Mouse (Mus musculus) adrenal gland, adult (tissue): Measurements from ENCODE around the gene Robo4.

Source experiments
- DNase-seq, 2 experiments: peaks; one replicate each; pipeline ENCODE4 v3.0.0; 2022 to 2023; ENCODE audit warnings: low spot score in 1 of 2; ENCODE audit not compliant: inconsistent age in 2 of 2

Gene Robo4

DNA sequence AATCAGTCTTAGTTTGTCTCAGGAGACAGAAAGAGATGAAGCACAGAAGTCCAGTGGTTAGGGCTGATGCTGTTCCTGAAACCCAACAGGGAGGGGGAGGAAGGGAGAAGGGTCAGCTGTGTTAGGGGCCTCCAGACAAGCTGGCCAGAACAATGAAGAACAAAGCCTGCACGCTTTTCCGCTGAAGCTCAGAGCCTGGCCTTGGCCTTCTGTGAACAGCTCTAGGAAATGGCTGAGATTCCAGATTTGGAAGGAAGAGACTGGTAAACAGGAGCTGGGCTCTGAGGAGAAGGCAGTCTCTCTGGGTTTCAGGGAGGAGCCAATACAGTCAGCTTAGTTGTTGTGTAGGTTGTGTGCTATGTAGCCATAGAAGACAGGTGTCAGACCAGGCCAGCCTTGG is 1.1 kb upstream of the Robo4 start:
- peak; percentile 61 to 80 for DNase-seq

DNA sequence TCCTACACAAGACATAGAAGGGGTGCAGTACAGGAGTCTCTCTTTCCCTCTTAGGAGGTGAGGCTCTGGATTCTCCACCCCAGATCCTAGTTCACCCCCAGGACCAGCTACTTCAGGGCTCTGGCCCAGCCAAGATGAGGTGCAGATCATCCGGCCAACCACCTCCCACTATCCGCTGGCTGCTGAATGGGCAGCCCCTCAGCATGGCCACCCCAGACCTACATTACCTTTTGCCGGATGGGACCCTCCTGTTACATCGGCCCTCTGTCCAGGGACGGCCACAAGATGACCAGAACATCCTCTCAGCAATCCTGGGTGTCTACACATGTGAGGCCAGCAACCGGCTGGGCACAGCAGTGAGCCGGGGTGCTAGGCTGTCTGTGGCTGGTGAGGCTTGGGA is 804 bp downstream of the Robo4 start:
- DNase-seq: no peak

DNA sequence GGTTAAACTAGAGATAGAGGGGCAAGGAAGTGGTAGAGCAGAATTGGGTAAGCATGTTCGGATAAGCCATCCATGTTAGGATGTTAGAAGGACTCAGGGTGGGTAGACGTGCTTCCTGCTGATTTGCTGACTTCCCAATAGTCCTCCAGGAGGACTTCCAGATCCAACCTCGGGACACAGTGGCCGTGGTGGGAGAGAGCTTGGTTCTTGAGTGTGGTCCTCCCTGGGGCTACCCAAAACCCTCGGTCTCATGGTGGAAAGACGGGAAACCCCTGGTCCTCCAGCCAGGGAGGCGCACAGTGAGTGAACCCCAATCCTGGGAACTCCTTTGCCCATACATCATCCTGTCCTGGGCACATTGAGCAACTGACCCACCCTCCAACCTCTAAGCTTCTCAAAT is 1.3 kb downstream of the Robo4 start:
- DNase-seq: no peak

DNA sequence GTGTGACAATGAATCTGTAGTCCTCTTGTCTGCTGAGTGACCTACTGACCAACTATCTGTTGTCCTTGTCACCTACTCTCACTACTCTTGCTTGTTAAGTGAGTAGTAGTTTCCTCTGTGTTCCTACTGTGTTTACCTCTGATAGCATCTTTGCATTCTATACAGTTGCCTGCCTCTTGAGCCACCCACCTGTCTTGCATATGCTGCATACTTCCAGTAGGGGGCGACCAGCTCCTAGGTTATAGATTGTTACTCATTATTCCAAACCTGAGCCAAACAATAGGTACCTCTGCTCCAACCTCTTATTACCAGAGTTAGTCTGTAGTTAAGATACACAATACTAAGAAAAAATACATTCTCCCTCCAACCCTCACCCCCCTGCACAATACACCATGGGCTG is 4.7 kb downstream of the Robo4 start:
- DNase-seq: peak in 1 of 2 experiments; percentile 68

DNA sequence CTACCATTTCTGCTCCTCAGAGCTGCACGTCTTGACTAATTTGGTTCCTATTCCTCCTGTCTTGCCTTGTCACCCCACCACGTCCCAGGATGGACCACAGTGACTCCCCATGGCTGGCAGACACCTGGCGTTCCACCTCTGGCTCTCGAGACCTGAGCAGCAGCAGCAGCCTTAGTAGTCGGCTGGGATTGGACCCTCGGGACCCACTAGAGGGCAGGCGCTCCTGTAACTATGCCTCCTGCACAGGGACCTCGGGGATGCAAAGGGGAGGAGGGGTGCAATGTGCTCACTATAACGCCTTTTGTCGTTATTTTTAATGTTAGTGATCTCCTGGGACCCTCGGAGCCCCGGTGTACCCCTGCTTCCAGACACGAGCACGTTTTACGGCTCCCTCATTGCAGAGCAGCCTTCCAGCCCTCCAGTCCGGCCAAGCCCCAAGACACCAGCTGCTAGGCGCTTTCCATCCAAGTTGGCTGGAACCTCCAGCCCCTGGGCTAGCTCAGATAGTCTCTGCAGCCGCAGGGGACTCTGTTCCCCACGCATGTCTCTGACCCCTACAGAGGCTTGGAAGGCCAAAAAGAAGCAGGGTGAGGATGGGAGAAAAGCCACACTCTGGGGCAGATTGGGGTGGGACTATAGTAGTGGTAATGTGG is 6.3 kb downstream of the Robo4 start:
- DNase-seq: no peak

DNA sequence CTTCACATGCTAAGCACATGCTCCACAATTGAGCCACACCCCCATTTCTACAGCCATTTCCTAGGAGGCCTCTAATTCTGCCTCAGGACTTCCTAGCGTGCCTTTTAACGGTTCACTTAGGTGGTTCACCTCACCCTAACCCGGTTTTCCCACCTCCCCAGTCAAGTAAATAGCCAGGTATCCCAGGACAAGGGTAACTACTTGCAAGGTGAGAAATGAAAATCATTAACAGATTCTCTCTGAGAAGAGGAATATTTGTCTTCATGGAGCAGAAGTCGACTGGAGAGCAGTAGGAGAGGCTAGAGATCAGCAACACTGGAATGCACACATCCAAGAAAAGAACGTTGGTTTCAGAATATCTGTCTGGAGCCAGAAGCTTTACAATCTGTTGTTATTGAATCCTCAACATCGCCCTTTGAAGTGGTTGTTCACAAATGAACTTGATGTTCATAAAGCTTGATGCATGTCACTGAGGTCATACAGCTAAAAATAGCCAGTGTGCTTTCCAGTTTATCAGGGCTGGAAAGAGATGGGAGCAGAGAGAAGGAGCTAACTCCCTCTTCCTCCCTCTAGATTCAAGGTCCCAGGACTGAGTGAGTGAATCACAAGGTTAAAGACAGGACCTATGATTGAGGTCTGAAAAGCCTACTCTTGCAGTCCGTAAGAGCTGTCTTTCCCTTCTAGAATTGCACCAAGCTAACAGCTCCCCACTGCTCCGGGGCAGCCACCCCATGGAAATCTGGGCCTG is 8.2 kb downstream of the Robo4 start:
- peak; percentile 47 to 79 for DNase-seq

DNA sequence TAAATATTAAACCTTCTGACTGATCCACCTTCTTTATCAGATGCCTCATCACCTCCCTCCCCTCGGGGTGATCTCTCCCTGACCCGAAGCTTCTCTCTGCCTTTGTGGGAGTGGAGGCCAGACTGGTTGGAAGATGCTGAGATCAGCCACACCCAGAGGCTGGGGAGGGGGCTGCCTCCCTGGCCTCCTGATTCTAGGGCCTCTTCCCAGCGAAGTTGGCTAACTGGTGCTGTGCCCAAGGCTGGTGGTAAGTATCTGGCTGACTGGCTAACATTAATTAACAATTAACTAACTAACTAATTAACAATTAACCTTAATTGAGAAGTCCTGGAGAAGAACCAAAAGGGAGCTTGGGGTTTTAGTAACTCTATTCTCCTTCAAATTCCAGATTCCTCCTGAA is 11.3 kb downstream of the Robo4 start:
- no peak for DNase-seq

DNA sequence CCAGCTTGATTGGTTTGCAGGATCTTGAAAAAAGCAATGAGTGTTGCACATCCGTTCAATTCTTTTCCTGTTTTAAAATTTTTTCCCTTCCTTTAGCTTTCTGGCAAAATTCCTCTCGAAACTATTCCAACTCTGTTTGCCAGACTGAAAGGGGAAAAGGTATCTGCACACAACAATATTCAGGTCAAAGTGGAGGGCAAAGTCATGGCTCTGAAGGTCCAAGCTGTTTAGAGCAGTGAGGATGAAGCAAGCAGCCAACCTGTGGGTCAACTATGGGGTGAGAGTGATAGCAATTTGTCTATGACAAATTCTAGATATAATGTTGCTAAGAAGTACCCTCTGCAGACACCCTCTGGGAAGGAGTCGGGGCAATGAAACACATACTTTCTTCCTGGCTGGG is 13.0 kb downstream of the Robo4 start:
- no peak for DNase-seq

DNA sequence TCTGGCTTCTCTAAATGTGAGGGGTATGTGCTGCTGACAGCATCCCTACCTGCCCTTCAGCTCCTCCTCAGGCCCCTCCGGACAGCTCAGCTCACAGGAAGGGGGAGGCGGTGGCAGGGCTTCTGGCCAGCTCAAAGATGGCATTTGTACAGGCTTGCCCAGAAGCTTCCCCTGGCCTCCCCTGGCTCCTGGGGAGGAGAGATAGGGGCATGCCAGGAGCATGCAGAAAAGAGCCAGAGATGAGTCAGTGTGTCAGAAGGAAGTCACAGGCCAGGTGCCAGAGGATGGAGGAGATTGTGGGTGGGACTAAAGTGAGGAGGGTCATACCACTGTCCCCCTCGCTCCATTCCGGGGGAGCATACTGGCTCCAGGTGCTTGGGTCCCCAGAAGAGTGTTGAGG is 17.1 kb downstream of the Robo4 start:
- peak in 1 of 2 experiments; percentile 45 for DNase-seq

DNA sequence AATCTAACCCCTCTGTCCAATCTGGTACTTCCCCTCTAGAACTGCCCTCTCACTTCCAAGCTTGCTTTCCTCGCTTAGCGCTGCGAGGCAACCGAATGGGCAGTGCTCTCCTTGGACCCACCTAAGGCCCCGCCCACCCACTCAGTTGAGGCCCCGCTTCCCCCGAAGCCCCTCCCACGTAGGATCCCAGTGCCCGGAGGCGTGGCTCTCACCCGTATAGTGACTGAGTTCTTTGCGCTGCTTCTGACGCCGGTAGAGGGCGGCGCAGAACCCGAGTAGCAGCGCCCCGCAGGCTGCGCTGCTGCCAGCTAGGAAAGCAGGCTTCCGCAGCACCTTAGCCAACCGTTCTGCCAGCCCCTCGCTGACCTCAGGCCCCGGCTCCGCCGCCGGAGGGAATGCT is 19.0 kb downstream of the Robo4 start:
- peak; percentile 88 to 95 for DNase-seq

DNA sequence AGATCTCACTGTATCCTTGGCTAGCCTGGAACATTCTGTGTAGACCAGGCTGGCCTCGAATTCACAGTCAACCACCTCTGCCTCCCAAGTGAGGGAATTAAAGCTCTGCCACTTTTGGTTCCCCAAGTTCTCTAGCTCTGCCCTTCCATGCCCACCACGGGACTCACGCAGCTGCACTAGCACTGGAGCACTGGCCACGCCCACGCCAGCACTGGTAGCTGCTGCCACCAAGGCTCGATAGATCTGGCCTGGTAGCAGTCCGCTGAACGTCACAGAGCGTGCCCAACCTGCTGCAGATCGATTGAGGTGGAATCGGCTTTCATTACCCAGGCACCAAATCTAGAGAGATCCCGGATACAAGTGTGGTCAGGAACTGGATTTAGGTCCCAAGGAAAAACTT is 19.5 kb downstream of the Robo4 start:
- peak; percentile 55 to 73 for DNase-seq

DNA sequence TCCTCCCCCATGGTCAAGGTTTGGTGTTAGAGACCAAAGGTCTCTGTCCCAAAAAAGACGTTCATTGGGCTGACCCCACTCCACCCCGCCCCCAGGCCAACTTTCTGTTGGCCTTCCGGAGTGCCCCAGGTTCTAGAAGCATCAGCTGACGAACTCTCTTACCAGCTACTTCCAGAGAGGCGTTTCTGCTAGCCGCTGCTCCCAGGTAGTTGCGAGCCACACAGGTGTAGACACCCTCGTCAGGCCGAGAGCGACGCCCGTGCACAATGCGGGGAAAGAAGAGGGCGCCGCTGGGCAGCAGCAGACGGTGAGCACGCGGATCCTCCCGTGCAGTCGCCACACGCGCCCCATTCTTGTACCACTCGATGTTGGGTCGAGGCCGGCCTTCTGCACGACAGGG is 27.6 kb downstream of the Robo4 start:
- DNase-seq: no peak

DNA sequence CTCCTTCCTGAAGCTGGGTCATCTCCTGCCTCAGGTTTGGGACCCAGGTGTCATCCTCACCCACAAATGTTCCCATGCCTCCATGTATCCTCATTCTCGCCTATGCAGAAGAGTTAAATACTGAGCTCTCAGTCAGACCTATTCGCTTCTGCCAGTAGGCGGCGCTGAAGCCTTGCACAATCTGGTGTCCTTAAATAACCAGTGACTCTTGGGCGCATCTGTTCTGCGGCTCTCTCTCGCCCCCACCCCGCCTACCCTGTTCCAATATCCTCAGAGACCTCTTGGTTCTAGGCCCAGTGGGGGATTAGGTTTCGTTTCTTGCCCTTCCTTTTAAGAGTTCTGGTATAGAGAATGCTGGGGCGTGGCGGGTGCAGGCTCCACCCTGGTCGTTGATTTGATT is 28.9 kb downstream of the Robo4 start:
- DNase-seq: peak; percentile 80 to 94

DNA sequence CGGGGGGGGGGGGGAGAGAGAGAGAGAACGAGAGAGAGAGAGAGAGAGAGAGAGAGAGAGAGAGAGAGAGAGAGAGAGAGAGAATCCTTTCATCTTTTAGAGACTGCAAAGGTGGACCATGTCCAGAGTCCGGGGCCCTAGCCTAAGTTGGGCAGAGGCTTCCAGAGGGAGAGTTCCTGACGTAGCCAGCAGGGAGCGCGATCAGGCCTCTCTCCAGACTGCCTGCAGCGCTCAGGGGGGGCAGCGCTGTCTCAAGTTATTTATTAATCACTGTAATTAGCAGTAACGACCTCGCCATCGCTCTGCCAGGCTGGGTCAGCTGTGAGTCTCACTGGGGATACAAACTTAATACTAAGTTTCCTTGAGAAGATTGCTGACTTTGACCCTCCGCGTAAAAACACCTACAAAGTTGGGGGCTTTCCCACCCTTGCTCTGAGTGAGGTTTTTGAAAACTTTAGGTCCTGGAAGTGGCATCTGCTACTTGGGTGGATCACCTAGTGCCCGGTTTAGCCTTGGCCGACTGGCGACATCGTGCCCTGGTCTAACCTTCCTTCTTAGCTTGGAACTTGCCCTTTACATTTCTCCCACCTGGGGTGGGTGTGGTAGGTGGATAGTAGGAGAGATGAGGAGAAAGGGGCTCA is 30.4 kb downstream of the Robo4 start:
- peak; percentile 55 to 79 for DNase-seq

DNA sequence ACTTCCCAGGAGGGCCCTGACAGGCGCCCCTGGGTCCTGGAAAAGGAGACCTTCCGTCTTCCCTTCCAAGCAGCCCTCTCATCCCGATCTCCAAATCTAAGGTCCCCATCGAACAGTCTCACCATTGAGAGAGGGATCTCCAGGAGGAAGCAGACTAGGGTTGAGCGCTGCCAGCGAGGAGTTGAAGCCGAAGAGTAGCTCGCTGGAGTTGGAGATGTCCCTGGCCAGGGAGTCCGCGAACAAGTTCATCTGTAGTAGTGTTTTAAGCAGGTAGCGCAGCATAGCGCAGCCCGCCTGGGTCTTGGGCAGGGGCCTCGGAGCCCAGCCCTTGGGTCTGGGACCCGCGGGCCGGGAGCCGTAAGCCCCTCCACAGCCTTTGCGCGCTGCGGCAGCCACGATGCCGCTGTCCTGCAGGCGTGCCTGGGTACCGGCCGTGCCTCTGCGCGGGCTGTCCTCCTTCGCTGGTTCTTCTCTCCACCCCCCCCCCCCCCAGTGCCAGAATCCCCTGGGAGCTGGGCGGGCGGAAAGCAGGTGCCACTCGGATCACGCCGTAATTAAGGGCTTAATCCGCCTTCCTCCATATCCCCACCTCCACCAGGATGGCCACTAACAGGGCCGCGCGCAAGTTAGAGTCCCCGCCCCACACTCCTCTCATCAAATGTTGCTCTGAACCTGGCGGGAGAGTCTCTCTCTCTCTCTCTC is 31.2 kb downstream of the Robo4 start, which contains the start of gene Robo3:
TSS of gene Robo3 (minus strand) at position 527 of the 702 bp plus-strand sequence.
- peak in 1 of 2 experiments; percentile 58 for DNase-seq

DNA sequence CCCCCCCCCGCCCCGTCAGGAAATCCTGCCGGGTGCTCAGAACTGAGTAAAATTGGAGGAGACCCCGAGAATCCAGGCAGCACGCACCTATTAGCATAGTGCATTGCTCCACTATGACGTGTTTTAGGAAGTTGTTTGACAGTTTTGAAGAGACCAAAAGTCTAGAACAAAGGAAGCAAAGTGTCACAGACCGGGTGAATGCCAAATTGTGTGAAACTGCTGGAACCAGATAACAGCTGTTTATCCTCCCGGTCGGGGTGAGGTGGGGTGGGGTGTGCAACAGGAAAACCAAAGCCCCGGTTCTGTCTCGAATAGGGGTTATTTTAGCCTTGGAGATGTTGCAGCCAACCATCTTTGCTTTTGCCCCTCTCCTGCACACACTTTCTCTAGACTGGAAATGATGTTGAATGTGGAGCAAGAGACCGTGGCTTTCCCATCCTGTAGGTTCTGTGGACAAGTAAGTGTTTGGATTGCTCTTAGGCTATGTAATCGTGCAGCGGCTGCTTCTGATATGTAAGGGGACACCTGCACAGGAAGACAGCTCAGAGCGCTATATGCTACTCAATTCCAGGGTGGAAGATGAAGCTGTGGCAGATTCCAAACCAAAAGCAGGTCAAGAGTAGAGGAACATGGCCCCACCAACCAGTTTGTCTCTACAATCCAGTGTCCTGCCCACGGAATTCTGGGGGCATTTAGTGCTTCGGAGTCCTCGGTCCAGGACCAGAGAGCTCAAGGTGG is 32.3 kb downstream of the Robo4 start:
- DNase-seq: peak in 1 of 2 experiments; percentile 50

DNA sequence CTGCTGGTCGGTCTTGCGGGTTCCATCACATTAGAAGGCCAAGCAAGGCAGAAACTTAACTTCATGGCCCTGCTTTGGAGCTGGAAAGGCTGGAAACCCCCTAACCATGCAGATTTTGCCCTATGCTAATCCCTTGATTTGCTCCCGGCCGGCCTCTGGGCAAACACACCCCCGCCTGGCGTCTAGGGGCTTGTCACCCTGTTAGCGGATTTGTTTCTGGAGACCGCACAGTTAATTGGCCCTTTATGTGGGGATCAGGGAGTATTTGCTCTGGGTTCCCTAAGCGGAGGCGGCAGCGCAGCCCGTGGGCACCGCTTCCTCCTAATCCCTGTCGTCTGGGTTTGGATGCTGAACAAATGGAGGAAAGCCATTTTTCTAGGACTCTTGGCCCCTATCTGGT is 33.2 kb downstream of the Robo4 start:
- DNase-seq: no peak

DNA sequence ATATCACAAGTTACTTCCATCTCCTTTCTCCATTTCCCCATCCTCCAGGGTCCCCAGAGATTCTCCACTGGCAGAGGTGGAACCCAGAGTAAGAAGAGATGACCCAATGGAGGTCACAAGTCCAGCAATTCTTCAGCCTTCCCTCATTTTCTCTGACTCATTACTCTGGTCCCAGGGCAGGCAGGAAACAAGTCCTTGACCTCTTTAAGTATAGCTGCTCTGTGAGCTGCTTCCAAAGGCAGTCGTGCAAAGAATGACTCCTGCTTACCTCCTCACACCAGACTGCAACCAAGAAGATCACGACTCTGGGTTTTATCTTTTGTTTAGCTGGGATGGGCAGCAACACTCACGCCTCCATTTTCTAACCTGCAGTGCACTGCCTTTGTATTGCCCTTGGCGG is 33.9 kb downstream of the Robo4 start:
- DNase-seq: peak; percentile 43 to 75

DNA sequence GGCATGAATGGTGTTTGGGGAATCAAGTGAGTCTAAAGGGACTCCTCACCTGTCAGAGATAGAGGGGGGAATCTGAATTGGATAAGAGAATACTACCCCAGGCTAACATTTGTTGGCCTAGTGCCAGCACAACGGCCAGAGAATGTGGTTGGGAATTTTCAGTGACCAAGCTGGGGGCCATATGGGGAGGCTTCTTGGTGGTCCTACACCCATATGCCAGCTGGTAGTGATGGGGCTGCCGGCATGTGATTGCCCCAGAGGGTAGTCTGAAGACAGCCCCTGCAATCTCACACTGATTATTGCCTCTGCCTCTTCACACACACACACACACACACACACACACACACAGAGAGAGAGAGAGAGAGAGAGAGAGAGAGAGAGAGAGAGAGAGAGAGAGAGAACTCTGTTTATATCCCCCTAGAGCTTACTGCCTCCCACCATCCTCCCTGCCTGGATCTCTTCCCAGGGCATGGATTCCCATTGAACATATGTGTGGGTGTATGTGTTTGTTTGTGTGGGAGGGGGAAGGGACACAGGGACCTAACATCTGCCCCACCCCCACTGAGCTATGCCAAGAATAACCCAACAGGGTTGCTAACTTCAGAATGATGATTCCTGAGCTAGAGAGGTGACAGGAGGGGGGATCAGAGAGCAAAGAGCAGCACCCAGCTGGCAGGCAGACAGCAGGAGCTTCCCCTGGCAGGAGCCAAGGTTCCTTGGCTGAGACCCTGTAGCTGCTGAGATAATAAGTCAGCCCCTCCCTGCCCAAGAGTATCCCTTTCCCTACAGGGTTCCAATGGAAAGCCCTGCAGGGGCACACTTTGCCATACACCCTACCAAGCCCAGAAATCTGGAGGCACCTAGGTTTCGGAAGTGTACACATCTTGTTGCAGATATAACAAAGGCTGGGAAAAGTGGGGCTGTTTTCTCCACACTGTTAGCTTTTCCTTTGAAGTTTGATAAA is 36.4 kb downstream of the Robo4 start:
- DNase-seq: no peak

DNA sequence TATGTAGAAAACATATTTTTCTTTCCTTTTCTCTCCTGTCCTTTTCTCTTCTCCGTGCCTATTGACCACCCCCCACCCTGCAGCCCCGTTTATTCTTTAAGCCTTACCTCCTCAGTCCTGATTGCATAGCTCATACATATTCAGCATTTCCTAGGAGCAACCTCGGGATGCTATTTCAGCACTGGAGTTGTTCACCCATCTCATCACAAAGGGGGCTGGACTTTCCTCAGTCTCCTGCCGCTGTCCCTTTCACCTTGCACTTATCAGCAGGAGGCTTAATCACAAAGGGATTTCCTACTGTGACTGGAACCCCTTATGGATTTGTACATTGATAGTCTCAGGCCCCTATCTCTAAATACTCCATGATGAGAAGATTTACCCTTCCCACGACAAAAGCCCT is 50.7 kb downstream of the Robo4 start:
- peak in 1 of 2 experiments; percentile 13 for DNase-seq
